Mouse (Mus musculus): Measurements from ENCODE around the gene Inpp5a.

Gene Inpp5a

GRCm38 (mm10) chr7:139388670-139389212 is at the start of gene Inpp5a:
Gene Inpp5a (plus strand): TSS chr7:139389109.
- DNase-seq (ENCODE audit: low spot score) = peak; percentile 96

DNA sequence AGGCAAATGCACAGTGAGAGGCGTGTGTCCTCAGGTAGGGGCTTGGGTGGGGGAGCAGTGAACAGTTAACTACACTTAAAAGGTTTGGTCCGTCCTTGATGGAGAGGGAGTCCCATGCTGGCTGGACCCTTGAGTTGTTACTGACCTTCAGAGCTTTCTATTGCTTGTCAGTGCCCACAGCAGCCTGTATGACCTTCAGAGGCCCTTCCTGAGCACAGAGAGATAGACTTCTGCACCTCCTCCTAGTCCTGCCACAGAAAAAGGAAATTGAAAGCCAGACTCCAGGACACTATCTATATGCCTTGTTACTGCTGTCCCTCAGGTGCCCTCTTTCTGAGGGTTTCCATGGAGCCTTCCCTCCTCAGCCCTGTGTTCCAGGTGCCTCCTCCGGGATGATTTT is 49.7 kb upstream of the Inpp5a start:
- DNase-seq (ENCODE audit: low spot score) = no peak

DNA sequence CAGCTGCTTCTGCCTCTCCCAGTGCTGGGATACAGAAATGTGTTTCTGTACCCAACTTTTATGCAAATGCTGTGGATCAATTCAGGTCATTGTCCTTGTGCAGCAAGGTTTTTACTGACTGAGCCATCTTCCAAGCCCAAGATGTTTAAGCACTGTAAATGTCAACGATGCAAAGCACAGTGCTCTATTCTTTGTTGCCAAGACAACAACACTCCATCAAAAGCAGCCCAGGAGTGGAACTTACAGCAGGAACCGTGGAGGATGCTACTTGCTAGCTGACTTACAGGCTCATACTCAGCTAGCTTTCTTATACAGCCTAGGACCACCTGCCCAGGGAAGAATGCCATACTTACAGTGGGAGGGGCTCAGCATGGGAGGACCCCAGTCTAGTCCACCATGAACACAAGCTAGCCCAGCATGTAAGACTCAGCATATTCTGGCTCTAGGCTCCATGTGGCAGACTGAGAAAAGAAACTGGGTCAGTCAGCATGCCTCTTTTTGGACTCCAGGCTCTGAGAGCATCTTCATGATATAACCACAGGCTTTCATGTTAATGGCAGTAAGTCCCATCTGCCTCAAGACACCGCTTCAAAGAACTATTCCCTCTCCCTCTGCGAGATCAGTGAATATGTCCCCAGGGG is 47.8 kb upstream of the Inpp5a start:
- no peak for DNase-seq (ENCODE audit: low spot score)

- no peak for DNase-seq (ENCODE audit: low spot score)
Measured at GRCm38 (mm10) chr7:139342809-139343208, 46.1 kb upstream of the Inpp5a start.

DNA sequence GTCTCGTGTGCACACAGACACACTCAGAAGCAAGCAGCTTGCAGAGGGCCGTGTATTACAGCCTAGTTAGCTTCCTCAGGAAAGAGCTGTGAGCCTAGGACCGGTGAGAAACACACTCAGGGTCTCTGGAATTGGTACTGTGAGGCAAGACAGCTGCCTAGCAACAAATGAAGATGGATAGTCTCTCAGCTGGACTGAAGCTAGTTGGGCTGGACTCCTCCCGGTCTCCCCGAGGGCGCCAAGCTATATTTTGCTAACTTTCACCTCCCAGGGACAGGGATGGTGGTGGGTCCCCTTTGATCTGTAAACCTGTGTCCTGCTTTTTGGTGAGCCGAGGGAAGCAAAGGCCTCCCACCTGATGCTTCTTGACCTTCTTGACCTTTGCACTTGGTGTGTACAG is 41.9 kb upstream of the Inpp5a start:
- no peak for DNase-seq (ENCODE audit: low spot score)

DNA sequence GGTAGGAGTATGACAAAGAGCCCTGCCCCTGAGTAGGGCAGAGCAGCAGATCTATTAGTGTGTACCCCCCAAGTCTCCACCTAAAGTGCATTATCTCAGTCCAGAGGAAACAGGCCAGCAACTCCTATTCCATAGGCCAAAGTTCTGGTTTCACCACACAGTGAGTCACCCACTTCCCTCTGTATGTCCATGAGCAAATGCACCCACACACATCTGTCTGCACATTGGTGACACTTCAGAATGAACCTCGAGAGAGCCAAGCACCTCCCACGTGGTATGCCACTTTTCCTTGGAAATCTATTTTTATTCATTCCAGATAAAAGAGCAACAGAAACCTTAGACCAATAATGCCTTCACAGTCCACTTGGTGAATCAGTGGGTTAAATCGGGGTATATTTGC is 38.3 kb upstream of the Inpp5a start:
- no peak for DNase-seq (ENCODE audit: low spot score)

GRCm38 (mm10) chr7:139354370-139355139 is 34.4 kb upstream of the Inpp5a start:
- DNase-seq (ENCODE audit: low spot score) = no peak

DNA sequence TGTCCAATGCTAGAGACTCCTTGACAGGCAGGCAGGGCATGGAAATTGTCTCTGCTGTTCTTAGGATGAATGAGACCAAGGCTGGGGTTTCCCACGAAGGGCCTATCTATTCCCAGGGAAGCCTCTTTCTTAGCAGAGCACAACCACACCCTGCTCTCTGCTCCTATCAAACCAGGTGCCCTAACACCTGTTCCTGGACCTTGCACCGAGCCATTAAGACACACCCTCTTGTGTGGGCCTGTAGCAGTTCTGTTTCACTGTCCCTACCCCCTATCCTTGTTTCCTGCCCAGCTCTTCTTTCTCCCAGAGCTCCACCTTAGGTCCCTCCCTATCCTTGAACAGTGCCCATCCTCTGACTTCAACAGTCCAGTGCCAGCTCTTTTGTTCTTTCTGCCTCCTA is 31.9 kb upstream of the Inpp5a start:
- DNase-seq (ENCODE audit: low spot score) = no peak

DNA sequence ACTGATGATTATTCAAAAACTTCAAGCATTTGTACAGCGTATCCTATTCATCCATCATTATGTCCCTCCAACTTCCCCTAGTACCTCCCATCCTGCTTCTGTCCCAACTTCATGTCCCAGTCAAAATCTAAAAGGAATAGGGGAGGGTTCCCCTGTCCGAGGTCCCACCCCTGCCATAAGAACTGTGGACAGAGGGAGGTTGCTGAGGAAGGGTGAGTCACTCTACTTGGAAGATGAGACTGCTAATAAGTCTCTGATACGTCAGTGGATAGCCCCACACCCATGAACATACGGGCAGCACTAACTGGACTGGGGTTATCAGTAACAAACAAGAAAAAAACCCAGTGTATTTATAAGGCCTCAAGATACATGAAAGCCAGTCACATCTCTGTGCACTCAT is 29.0 kb upstream of the Inpp5a start:
- DNase-seq (ENCODE audit: low spot score) = no peak

DNA sequence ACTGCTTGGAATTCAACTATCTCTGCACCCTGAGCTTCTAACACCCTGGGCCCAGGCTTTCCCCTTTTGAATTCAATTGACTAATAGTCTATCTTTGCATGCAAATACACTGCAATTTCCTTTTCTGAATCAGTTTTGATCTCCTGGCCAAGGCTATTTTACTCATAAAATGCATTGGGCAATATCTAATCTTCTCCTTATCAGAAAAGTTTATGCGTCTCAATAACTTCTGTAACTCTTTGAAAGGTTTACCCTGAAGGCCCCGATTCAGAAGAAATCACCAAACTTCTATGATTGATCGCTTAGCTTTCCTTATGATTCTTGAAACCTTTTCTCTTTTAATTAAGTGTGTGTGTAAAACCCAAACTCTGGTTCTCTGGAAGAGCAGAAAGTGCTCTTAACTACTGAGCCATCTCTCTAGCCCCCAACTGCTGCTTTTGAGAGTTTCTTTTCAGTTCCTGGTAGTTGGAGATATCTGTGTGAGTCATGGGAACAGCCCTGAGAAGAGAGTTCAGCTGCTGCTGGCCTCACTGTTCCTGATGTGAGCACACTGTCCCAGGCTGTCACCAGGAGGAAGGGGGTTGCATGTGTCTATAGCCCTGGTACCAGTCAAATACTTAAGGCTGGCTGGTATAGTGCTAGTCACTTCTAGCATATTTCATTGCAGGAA is 27.9 kb upstream of the Inpp5a start:
- no peak for DNase-seq (ENCODE audit: low spot score)

GRCm38 (mm10) chr7:139361799-139362198 is 27.1 kb upstream of the Inpp5a start:
- no peak for DNase-seq (ENCODE audit: low spot score)

- no peak for DNase-seq (ENCODE audit: low spot score)
Measured at GRCm38 (mm10) chr7:139362514-139362913, 26.4 kb upstream of the Inpp5a start.

DNA sequence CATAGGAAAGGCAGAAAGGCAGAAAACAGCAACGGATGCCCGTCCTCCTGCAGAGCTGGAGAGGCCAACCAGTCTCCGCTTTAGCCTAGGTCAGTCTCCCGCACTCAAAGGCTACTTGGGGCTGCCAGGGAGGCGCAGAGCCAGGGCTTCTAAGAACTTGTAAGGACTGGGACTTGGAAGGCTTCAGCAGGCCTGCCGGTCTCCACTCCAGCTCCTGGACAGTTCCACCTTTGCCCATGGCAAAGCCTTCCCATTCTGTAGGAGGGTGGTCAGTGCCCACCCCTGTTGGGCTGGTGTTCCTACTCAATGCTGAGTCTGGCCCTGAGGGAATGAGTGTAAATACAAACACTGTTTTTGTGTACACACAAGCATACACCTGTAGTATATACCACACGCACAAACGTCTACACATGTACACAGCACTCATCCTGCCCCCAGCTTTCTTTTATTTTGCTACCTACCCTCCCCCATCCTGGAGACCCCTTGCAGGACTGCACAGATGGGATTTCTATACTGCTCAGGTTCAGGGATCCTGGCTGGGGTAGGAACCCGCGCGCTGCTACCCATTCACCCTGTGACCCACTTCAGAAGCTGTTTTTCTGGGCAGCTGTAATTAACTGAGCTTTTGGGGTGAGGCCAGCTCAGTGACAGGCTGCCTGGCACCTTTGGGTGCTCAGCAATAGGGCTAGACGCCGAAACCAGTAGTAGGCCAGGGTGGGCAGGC is 25.5 kb upstream of the Inpp5a start:
- DNase-seq (ENCODE audit: low spot score) = no peak

- DNase-seq (ENCODE audit: low spot score) = peak; percentile 36
Measured at GRCm38 (mm10) chr7:139364005-139364557, 24.8 kb upstream of the Inpp5a start.

GRCm38 (mm10) chr7:139364936-139365830 is 23.7 kb upstream of the Inpp5a start:
- no peak for DNase-seq (ENCODE audit: low spot score)

- DNase-seq (ENCODE audit: low spot score) = no peak
Measured at GRCm38 (mm10) chr7:139366131-139366530, 22.8 kb upstream of the Inpp5a start.

GRCm38 (mm10) chr7:139366549-139366948 is 22.4 kb upstream of the Inpp5a start:
- no peak for DNase-seq (ENCODE audit: low spot score)

- no peak for DNase-seq (ENCODE audit: low spot score)
Measured at GRCm38 (mm10) chr7:139368218-139368617, 20.7 kb upstream of the Inpp5a start.

DNA sequence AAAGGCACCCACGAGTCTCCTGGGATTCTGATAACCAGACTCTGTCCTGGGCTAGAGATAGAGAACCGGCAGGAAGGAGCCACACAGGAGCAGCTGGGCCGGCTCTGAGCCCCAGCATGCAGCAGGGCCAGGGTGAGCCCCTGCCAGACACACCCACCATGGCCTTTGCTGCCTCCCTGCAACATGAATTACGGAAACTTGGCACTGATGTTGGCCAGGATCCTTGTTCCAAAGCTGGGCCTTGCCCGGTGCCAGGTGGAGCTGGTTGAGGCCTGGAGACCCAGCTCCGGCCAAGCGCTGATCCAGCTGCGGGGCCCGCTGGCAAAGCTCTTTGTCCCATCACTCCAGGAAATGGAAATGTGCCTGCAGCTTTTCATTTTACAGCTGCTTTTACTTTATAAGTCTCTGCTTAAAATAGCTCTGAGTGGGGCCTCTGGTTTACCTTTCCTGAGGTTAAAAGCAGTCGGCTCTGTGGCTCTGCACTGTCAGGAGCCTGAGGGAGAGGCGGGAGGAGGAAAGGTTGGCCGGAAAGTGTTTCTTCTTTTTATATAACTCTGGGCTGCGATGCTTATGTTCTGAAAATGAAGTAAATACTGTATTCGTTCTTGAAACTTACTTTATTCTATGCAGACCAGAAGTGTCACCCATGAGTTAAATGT is 20.1 kb upstream of the Inpp5a start:
- peak; percentile 52 for DNase-seq (ENCODE audit: low spot score)

DNA sequence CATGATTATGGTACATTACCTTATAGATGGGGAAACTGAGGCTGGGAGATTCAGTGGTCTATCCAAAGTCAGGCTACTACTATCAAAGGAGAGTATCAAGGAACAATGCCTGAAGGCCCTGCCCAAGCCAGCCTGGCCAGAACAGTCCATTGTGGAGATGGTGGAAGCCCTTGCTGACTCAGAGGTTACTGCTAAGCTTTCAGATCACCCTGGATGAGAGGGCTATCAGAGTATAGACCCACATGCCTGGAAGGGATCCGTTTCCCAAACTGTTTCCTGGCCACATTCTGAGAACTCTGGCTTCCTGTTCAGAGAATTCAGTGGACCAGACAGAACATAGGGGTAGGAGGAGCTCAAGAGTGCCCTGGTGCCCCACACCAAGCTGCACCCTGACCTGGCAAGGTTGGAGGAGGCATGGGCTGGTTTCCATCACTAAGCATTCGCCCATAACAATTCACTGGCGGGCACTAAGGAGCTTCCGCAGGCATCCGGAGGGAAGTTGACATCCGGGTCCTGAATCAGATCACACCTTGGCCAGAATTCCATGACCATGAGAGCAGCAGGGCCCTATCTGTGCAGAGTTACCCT is 19.3 kb upstream of the Inpp5a start:
- DNase-seq (ENCODE audit: low spot score) = no peak

Measured in urinary bladder, postnatal 25 days (tissue).